Mouse (Mus musculus): ENCODE measurements around the gene Haao.

GRCm38 (mm10) chr17:83803987-83804386 lies 43.8 kb downstream of the Haao start:
- TF ChIP-seq POLR2A (IDR thresholded peaks at IDR 0.05; ENCODE audit: extremely low read depth, insufficient read depth, low read length), result no peak
- no peak for TF ChIP-seq CTCF (IDR thresholded peaks at IDR 0.05; ENCODE audit: low read depth, low read length)
